Mouse (Mus musculus): ENCODE data around the gene Lrrc74a.

The Lrrc74a gene

DNA sequence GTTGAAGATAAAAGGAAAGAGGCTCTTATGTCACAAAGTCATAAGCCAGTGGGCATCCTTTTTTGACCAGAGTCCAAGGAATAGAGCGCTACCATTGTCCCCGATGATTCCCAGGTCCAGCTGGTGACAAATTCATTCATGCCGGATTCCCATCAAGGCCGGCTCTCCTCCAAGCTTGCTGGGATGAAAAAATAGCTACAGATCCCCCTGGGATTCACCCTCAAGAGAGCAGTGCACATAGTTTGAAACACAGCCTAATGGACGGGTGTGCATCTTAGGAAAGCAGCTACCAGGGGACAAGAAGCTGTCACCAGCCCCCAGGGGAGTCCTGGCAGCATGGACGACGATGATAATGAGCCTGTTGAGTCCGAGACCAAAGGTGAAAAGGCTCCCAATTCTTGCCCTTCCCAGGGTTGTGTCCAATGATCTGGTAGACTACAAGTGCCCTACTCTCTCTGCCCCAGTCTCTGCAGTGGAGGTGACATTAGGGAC is at the start of gene Lrrc74a:
Gene Lrrc74a, plus strand, starts transcription at position 51 of the 492 bp plus-strand sequence.
- DNase-seq = no peak

DNA sequence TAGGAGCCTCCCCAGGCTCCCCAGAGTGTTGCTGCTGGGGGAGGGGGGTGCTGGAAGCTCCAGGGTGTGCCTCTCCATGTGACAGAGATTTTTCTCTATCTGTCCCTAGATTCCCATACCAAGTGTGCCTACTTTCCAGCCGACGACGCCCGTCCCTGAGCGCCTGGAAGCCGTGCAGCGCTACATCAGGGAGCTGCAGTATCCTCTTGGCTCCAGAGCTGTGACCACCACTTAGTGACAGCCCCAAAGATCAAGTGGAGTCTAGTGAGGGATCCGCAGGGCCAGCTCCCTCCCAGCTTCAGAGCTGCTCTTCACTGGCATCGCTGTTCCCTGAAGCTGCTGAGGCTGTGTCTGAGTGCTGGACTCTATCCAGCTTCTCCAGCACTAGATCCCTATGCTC is 48.9 kb upstream of the Lrrc74a start:
- DNase-seq = no peak

DNA sequence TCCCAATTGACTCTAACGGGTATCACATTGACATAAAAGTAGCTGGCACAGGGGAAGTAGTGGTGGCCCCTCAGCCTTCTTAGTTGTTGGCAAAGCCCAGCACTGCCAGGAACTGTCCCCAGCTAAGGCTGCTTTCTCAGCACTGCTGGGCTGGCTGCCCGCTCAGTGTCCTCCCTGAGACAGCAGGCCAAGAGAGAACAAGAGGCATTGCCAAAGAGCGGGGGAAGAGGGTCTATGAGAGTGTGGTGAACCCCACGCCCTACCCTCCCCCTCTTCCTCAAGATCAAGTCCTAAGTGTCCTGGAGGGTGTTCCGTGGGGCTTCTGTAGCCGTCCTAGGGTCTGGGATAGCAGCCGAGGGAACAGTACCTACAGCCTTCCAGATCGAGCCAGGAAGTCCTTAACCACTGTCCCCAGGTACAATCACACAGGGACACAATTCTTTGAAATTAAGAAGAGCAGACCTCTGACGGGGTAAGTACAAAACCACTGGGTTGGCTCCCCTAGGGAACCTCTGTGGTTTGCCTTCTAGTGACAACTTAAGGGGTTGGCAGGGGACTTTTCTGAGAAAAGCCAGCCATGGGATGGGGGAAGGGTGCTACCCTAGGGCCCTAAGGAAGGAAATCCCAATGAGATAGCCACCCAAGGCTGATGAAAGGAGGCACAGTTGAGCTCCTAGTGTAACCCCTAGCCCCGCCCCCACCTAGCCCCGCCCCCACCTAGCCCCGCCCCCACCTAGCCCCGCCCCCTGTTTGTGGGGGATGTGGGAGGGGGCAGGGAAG is 47.4 kb upstream of the Lrrc74a start:
- DNase-seq = peak; percentile 37

DNA sequence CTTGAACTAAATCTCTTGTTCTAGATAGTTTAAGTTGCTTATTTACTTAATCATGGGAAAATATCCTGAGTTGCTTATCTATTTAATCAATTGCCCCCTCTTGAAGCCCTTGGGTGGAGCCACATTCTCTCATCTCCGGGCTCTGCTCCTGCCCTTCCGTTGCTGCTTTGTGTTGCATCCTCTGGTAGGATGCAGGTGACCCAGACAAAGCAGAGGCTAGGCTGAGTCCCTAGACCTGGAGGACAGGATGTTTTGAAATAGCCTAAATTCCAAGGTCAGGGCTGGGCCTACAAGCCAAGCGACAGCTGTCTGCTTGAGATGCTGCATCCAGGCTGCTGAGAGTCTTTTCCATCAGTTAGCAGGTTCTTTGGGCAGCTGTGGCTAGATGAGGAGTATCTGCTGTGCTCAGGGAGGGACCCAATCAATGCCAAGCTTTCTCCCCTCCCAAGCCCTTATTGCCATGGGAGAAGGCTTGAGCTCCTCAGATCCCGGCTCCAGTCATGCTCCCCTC is 46.7 kb upstream of the Lrrc74a start:
- no peak for DNase-seq

DNA sequence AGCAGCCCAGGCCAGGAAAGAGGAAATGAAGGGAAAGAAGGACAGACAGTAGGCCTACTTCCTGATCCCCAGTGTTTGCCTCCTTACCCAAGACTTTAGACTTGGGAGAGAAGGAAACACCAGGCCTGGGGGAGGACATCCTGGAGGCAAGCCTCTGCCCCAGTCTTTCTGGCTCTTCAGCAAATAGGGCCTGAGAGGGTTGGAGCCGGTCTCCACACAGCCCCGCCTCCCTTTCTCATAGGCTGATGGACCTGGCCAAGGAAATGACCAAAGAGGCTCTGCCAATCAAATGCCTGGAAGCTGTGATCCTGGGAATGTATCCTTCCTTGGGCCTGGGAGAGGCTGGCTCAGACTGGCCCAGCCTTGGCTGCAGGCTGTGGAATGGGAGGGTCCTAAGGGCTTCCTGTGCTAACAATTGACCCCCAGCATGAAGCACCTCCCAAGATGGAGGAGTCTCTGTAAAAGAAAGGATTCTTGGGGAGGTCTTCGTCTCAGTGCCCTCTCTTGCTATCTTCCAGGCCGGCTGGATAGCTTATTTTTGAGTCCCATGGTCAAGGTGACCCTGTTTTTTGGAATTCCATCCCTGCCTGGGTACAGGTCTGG is 46.1 kb upstream of the Lrrc74a start:
- no peak for DNase-seq

DNA sequence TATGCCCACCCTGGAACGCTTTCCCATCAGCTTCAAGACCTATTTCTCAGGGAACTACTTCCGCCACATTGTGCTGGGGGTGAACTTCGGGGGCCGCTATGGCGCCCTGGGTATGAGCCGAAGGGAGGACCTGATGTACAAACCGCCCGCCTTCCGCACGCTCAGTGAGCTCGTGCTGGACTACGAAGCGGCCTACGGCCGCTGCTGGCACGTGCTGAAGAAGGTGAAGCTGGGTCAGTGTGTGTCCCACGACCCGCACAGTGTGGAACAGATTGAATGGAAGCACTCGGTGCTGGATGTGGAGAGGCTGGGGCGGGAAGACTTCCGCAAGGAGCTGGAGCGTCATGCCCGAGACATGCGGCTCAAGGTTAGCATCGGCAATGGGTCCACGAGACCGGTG is 45.3 kb upstream of the Lrrc74a start:
- DNase-seq = no peak

DNA sequence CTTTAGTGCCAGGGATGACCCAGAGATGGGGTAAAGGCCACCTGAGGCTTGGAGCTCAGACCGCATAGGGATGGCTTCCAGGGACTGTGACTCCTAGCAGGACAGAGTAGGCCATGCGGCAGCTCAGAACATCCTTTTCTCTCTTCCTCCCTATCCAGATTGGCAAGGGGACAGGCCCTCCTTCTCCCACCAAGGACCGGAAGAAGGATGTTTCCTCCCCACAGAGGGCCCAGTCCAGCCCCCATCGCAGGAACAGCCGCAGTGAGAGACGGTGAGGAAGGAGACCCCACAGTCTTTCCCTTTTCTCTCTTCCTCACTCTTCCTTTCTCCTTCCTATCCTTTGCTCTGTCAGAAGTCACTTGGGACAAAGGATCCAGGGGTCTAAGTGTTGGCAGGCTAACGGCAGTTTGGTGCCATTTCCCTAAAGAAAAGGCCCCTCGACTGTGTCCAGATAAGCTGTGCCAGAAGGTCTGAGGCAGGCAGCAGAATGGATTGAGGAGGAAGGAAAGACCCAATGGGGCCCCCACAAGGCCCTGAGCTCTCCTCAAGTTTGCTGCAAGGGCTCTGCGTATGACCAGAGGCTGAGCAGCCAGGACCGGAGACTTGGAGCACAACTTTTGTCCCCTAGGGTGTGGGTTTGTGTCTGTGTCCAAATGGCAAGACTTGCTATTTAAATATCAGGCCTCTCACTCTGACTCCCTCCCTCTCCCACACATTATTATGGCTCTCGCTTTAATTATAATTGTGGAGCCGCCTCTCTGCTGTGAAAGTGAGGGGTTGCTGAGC is 43.3 kb upstream of the Lrrc74a start:
- no peak for DNase-seq

DNA sequence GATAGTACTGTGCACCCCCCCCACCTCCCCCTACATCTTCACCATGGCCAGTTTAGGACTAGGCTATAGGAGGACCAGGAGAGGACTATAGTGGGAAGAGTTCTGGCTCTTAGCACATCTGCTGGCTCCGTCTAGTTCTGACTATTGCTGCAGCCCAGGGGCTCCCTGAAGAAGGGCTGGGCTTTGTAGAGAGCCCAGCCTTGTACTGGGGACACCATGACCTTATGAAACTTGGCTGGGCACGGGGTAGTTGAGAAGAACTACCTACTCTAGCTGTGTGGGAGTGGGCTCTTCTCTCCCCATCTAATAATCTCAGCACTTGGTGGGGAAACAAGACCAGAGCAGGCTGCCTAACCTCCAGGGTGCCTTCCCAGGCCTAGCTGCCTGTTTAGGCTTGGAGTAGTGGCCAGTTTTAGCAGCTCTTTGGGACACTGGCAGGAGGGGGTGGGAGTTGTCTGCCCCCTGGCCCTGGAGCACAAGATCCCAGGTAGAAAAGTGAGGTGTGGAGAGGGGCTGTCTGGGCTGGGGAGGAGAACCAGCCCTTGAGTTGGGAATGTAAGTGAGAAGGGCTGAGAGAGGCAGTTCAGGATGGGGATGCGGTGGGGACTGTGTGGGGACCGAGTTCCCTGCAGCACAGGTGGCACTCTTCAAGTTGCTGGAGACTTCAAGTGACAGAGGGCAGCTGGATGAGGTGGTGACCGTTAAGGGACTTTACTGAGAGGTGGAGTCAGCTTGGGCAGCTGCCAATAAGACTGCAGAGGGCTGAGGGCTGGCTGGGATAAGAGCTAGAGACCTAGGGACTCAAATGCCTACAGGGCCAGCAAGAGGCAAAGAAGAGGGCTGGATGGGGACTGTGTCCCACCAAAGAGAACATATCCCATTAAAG is 41.5 kb upstream of the Lrrc74a start:
- peak; percentile 43 for DNase-seq

DNA sequence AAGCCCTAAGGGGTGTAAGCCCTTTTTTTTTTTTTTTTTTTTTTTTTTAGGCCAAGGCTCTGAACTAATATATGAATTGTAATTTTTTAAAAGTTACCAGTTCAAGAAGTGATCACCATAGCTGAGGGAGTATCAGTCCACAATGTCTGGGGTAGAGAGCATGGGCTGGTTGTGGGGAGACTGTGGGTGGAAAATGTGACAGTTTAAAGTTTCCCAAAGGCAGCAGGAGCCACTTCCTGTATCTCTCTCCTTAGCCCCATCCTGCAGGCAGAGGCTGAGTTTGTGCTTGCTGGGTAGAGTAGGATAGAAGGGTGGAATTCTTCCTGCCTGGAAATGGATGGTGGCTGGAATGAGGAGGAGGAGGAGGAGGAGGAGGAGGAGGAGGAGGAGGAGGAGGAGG is 40.8 kb upstream of the Lrrc74a start:
- DNase-seq = no peak

DNA sequence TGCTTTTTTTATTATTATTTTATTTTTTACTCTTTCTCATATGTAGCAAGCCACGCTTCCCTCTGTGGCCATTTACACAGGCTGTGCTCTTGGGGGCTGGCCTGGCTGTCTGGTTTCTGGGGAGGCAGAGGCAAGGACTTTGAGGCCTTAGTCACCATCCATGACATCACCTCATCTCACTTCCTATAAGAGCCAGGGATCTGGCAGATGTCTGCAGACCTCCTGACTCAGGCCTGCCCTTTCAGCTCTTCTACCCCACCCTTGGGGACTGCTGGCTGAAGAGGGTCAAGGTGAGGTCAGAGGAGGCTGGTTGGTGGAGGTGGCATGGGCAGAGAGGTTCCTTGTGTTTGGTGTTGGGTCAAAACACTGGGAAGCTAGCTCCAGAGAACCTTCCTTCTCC is 39.7 kb upstream of the Lrrc74a start:
- DNase-seq = no peak

DNA sequence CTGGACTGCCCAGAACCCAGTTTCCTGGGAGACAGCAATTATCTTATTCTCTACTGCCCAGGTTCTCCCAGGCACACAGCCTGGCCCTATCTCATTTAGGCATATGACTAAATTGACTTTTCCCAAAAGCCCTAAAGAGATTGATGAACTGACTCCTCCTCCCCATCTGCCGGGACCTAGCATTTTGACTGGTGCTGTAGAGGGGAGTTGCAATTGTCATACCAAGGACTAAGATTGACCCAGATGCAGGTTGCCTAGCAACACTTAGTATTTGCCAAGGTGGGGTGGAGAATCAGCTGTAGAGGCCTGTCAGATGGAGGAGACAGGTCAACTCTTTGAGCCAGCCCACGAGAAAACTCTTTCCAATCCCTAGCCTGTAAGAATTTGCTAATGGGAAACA is 36.2 kb upstream of the Lrrc74a start:
- no peak for DNase-seq

DNA sequence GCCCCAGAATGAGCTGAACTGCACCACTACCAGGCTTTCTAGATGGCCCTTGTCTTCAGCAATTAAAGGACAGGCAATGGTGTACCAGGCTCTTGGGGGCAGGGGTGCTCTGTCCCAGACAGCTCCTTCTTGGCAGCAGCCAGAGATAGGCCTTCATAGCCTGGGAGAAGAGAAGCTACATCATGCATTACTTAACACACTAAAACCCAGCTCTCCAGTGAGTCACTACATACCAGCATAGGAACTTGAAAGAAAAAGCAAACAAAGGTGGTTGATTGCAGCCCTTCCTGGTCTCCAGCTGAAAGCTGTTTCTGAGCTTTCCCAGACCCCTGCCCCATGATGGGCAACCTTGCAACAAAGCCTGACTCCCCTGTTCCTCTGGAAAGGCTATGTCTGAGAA is 35.6 kb upstream of the Lrrc74a start:
- no peak for DNase-seq

DNA sequence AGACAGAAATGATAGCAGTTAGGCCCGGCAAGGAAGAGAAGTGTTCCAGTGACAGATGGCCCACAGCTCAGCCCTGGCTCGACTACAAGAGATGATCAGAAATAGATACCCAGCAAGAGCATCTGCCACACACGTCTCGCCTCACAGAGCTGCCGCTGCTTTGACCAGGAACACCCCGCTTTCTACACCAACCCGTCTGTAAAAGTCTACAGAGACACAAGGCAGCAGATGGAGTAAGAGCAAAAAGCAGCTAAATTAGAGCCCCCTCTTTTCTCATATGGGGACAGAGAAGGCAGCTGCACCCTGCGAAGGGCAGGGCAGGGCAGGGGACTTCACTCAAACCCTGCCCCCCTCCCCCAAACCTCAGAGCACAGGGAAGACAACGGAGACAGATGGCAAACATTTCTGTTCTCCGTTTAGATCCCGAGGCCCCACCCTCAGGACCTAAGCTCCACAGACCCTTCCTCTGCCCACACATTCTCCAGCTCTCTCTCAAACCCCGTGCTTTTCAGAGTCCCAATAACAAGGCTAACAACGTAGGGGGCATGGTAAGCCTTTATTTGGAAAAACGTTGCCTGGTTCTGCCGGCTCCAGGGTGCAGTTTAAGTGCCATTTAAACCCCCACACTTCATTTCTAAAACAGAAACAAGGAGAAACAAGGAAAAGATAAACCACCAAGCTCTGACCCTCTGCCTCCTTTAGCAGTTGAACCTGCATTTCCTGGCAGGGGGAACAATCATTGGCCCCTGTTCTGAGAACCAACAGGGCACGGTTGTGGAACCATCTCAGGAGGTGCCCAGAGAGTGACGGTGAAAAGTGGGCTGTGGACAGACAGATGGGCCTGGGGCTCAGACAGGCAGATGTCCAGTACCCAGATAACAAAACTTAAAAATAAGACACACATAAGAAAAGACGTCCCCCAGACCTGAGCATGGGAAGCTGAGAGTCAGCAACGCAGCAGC is 33.9 kb upstream of the Lrrc74a start:
- DNase-seq = no peak

DNA sequence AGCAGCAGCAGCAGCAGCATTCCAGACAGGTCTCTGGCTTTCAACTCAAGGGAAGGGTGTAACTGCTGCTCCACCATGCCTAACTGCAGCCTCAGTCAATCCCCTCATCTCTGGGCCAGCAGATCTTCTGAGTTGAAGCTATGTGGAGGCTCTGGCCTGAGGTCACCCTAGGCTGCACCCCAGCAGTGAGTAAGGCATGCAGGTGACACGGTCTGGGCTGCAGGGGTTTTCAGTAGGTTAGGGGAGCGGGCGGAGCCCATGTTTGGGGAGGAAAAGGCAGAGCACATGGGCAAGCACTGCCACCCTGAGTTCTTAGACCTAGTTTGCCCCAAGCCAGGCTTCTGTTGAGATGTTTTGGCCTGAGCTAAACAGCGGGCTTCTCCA is 33.2 kb upstream of the Lrrc74a start:
- DNase-seq = no peak

DNA sequence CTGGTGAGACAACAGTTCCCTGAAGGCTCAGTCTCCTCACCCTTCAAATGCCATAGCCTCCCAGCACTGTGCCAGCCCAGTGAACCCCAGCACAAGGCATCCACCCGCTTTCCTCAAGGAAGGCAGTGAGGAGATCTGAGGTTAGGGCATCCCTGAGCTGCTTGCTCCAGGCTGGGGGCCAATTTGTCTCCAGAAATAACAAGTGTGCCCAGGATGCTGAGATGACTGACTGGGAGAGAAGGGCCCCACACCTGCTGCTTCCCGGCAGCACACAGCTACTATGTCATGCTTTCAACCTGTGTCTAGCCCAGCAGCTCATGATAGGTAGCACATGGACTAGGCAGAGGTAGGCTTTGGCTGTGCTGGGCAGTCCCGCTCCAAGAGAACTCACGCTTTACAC is 32.7 kb upstream of the Lrrc74a start:
- DNase-seq = no peak

DNA sequence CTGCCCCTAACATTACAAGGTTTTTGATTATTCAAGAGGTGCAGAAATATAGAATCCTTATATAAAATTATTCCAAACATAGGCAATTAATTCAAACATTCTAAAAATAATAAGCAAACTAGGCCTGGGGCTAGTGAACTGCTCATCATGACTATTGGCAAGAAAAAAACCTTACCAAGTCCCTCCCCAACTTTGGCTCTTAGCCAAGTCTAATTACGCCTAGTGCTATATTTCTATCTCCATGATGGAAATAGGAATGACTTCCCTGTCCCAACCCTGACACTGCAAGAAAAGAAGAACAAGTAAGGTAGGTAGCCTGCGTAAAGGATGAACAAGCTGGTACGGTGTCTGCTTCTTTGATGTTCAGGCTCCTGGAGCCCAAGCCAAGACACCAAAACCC is 31.5 kb upstream of the Lrrc74a start:
- DNase-seq = no peak

DNA sequence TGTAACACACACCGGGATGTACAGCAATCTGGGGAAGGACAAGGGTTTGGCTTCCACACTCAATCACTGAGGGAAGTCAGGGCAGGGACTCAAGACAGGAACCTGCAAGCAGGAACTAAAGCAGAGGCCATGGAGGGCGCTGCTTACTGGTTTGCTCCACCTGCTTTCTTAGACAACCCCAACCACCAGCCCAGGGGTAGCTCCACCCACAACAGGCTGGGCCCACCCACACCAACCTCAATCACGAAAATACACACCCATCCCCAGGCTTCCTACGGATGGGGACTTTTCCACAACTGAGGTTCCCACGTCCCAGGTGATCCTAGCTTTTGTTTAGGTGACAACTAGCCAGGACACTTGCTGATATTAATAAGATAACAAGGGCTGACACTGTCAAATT is 28.3 kb upstream of the Lrrc74a start:
- no peak for DNase-seq

DNA sequence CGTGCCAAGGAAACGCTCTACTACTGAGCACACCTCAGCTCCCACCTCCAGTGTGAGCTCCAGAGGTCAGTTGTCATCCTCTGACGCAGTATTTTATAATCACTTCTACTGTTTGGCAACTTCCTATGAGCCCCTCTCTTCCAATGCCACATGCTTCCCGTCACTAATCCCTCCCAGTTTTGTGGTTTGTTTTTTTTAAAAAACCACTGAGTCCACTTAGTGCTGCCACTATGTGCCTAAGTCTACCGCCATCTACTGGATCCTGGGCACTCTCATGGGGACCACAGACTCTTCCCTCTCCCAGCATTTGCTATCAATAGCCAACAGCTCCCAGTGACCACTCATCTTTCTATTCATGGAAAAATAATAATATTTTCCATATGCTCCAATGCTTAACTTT is 20.1 kb upstream of the Lrrc74a start:
- DNase-seq = no peak

DNA sequence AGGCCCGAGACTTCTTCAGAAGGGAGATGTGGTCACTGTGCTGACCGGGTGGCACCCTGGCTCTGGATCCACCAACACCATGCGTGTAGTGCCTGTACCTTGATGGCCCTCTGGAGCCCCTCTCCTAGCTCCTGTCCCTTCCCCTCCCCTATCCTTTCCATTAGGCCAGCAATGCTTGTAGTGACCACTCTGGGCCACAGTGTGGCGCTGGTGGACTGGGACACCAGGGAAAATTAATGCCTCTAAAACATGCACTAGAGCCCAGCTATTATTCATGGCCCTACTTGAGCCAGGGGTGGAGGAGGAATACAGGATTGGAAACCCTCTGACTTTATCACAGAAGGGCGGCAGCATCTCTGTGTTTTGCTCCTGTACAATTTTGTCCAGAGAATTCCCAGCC is 18.8 kb upstream of the Lrrc74a start:
- peak; percentile 78 for DNase-seq

DNA sequence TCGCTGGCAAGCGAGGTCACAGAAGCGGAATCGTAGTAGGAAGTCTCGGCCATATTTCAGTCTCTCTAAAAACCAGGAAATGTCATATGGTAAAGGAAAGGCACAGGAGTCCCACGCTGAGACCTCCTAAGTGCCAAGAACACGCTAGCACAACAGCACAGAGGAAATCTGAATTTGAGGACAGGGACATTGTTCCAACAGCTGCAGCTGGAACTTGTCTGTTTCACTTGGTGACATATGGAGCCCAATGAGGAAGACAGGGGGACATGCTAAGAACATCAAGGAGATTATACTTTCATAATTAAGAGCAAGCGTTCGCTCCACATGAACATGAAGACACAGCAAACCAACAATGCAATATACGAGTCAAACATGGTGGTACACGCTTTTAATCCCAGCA is 17.2 kb upstream of the Lrrc74a start:
- DNase-seq = peak; percentile 15

DNA sequence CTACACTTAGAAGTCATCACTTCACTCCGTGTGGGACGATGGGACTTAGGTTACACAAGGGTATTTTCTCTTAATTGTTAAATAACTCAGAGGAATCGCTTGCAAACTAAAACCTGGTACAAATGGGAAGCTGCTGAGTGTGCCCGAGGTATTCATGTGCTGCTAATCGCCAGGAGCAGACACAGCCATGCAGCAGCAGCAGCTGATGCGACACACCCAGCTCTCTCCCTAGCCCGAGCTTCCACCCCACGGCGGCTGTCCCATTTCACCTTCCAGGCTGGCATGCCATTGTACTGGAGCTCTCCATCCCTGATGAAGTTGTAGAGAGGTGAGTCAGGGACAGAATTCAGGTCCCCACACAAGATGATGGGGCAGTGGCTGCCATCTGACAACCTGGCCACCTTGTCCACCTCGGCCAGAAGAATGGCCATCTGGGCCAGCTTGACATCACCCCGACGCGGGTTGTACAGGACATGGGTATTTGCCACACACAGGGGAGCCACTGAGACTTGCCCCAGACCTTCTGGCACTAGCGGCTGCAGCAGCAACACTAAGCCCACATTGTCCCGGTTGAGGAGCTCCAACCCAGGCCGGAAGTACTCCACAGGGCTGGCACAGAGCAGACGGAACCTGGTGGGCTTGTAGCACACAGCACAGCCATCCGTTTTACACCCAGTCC is 14.1 kb upstream of the Lrrc74a start:
- no peak for DNase-seq

All from lung, postnatal 14 days (tissue).